Mouse (Mus musculus) urinary bladder, postnatal 14 days (tissue): ENCODE measurements around the gene Asb2.

Experiments used
- DNase-seq: peaks from one replicate; pipeline ENCODE4 v3.0.0; 2021; ENCODE audit warnings: low spot score

The Asb2 gene

GRCm38 (mm10) chr12:103355746-103356414, at the start of gene Asb2:
Gene Asb2 (minus strand): TSS chr12:103356001.
- DNase-seq: peak; percentile 25

GRCm38 (mm10) chr12:103404131-103404530, 48.3 kb upstream of the Asb2 start:
- no peak for DNase-seq

- DNase-seq: no peak
Measured at GRCm38 (mm10) chr12:103396751-103397150, 41.0 kb upstream of the Asb2 start.

GRCm38 (mm10) chr12:103395486-103396275, 39.9 kb upstream of the Asb2 start:
- peak; percentile 68 for DNase-seq

- DNase-seq: no peak
Measured at GRCm38 (mm10) chr12:103393528-103393927, 37.7 kb upstream of the Asb2 start.

GRCm38 (mm10) chr12:103391098-103391497, 35.3 kb upstream of the Asb2 start:
- no peak for DNase-seq

- DNase-seq: no peak
Measured at GRCm38 (mm10) chr12:103389982-103390381, 34.2 kb upstream of the Asb2 start.

- no peak for DNase-seq
Measured at GRCm38 (mm10) chr12:103389348-103389727, 33.5 kb upstream of the Asb2 start.

- peak; percentile 97 for DNase-seq
Measured at GRCm38 (mm10) chr12:103388505-103389347, 32.9 kb upstream of the Asb2 start, which contains the start of gene Otub2. Gene Otub2 (plus strand): TSS chr12:103388682.

- no peak for DNase-seq
Measured at GRCm38 (mm10) chr12:103380226-103380625, 24.4 kb upstream of the Asb2 start.

GRCm38 (mm10) chr12:103376774-103377173, 21.0 kb upstream of the Asb2 start:
- DNase-seq: no peak

GRCm38 (mm10) chr12:103376124-103376523, 20.3 kb upstream of the Asb2 start:
- no peak for DNase-seq

- no peak for DNase-seq
Measured at GRCm38 (mm10) chr12:103373530-103374236, 17.9 kb upstream of the Asb2 start.

- DNase-seq: peak; percentile 44
Measured at GRCm38 (mm10) chr12:103371711-103372110, 15.9 kb upstream of the Asb2 start.

GRCm38 (mm10) chr12:103370861-103371260, 15.1 kb upstream of the Asb2 start:
- DNase-seq: no peak

GRCm38 (mm10) chr12:103368777-103369176, 13.0 kb upstream of the Asb2 start:
- DNase-seq: no peak

GRCm38 (mm10) chr12:103368326-103368669, 12.5 kb upstream of the Asb2 start:
- no peak for DNase-seq

- peak; percentile 72 for DNase-seq
Measured at GRCm38 (mm10) chr12:103367620-103368325, 12.0 kb upstream of the Asb2 start.

- DNase-seq: no peak
Measured at GRCm38 (mm10) chr12:103367171-103367570, 11.4 kb upstream of the Asb2 start.

- no peak for DNase-seq
Measured at GRCm38 (mm10) chr12:103362336-103362735, 6.5 kb upstream of the Asb2 start.
